Mouse (Mus musculus) liver, embryonic 16.5 days (tissue): ENCODE data around the gene Itpka. TPM values are rescaled to one million over a fixed set of nuclear protein-coding genes. Genes with fewer than 3 reads are reported as not detected.
"Not testable (repeated sequence)": the region's sequence is repeated elsewhere in the genome, so short reads cannot be mapped to it uniquely, and the experiment has no call there.

ENCODE experiments used
- ATAC-seq: fragments of 200-750 bp; cut with Nextera tagmentation; 2 replicates; pipeline ENCODE4 v1.8.0; 2017; ENCODE audit warnings: low read depth, mild to moderate bottlenecking, moderate number of reproducible peaks, moderate library complexity
- H3K27ac ChIP-seq: fragments of 300-500 bp; sonication (generic); 2 replicates; pipeline ENCODE4 v1.5.1; 2014; ENCODE audit warnings: mild to moderate bottlenecking, low read length
- H3K27me3 ChIP-seq: fragments of 300-500 bp; sonication (generic); 2 replicates; pipeline ENCODE4 v1.6.1; 2014; ENCODE audit warnings: low read depth, low read length, mixed read lengths; ENCODE audit not compliant: control insufficient read depth, insufficient read depth
- H3K36me3 ChIP-seq: fragments of 300-500 bp; sonication (generic); 2 replicates; pipeline ENCODE4 v1.6.1; 2014; ENCODE audit warnings: mild to moderate bottlenecking; ENCODE audit not compliant: control insufficient read depth, insufficient read depth
- H3K4me1 ChIP-seq: fragments of 300-500 bp; sonication (generic); 2 replicates; pipeline ENCODE4 v1.6.1; 2014; ENCODE audit warnings: low read depth, low read length, mixed read lengths; ENCODE audit not compliant: control insufficient read depth
- H3K4me2 ChIP-seq: fragments of 300-500 bp; sonication (generic); 2 replicates; pipeline ENCODE4 v1.6.1; 2014; ENCODE audit warnings: low read depth, low read length, mixed read lengths
- H3K4me3 ChIP-seq: fragments of 300-500 bp; sonication (generic); 2 replicates; pipeline ENCODE4 v1.5.1; 2014; ENCODE audit warnings: low read depth, mild to moderate bottlenecking, low read length
- H3K9ac ChIP-seq: fragments of 300-500 bp; sonication (generic); 2 replicates; pipeline ENCODE4 v1.6.1; 2014; ENCODE audit warnings: low read depth, low read length
- H3K9me3 ChIP-seq: fragments of 300-500 bp; sonication (generic); replicated peaks from 2 replicates; pipeline ENCODE4 v1.6.1; 2016; ENCODE audit warnings: low read length; ENCODE audit not compliant: control insufficient read depth
- WGBS: fragments of 180-500 bp; shearing (Covaris S2); extraction: QIAGEN DNeasy Blood & Tissue Kit; methylation state at CpG from one replicate; pipeline ENCODE4 v1.1.7; 2014; ENCODE audit not compliant: insufficient replicate concordance; 5-methylcytosine and 5-hydroxymethylcytosine counted together
- polyA plus RNA-seq: library from polyadenylated mRNA; unstranded; fragments of >200 nt; fragmentation: Nextera tagmentation; extraction: Ambion mirVana; gene quantifications from 2 replicates; pipeline ENCODE4 v1.2.1, GENCODE M21; 2015

Gene Itpka
- polyA plus RNA-seq, result 2.8 and 3.4 TPM in 2 replicates

DNA sequence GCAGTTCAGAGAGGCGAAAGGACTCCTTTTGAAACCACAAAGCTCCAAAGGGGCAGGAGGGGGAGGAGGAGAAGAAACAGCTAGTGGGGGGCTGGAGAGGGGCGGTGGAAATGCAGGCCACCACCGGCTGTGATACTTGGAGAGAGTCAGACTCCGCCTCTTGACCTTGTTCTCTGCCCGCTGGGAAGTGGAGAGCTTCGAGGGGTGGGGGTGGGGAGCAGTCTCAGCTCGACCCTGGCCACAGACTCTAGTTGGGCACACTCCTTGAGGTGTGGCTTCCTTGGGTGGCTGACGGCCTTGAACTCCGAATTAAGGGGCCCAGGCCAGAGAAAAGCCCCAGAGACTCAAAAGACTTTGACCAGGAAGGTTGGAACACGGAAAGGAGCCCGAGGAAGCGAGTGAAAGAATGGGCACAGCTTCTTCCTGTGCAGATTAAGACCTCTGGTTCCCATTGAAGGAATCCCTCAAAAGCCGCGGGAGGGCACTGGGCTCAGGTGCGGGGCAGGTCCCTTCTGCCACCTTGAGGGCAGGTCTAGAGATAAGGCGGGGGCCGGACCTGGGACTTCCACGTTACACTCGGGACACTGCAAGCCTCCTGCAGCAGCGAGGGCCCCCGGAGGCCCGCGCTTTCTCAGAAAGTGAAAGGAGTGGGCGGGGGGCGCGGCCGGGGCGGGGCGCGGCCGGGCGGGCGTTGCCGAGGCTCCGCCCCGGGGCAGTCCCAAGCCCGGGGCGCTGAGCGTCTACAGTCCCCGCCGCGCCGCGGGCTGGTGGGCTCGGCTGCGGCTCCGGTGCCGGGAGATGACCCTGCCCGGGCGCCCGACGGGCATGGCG is at the start of gene Itpka:
TSS of gene Itpka (plus strand) at position 757 of the 831 bp plus-strand sequence.
- Histone ChIP-seq H3K9me3 (no peaks in the 10 kb centered on the region), H3K4me2 (peak within 1 kb of the TSS; percentile 99)

DNA sequence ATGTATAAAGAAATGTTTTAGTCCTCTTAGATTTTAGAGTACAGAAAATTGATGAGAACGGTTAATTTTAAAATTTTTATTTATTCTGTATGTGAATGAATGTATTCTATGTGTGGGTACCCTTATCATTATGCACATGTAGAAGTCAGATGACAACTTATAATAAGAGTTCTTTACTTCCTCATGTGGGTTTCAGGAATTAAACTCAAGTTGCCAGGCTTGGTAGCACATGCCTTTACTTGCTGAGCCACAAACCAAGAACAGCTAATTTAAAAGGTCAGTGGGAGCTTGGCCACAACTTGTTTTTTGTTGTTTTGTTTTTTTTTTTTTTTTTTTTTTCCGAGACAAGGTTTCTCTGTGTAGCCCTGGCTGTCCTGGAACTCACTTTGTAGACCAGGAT is 47.3 kb upstream of the Itpka start:
- whole genome bisulfite sequencing, result 77% methylated on average over 2 of the region's 2 CpGs
- Histone ChIP-seq H3K27ac (no peak overlapping the region), H3K9ac (no peak overlapping the region), H3K36me3 (peaks cover 6% of the 10 kb centered on the region; the same call in 1 of the 2 replicates), H3K27me3 (no peaks in the 10 kb centered on the region), H3K4me2 (no peak overlapping the region), H3K4me1 (no peaks in the 10 kb centered on the region; the same call in 1 of the 2 replicates), H3K9me3 (no peaks in the 10 kb centered on the region), H3K4me3 (no peak overlapping the region)
- ATAC-seq, result no peak

More for the DNA sequence above, at the start of gene Itpka:
- peak within 1 kb of the TSS; percentile 69 for H3K9ac ChIP-seq
- H3K4me3 ChIP-seq, result peak within 1 kb of the TSS; percentile 72
- no peaks in the 10 kb centered on the region for H3K36me3 ChIP-seq
- ATAC-seq, result peak; percentile 74
- peaks cover 48% of the 10 kb centered on the region for H3K27me3 ChIP-seq
- 0% methylated on average over 44 of the region's 53 CpGs for WGBS
- H3K4me1 ChIP-seq, result peaks cover 45% of the 10 kb centered on the region
- H3K27ac ChIP-seq, result peak within 1 kb of the TSS; percentile 69

DNA sequence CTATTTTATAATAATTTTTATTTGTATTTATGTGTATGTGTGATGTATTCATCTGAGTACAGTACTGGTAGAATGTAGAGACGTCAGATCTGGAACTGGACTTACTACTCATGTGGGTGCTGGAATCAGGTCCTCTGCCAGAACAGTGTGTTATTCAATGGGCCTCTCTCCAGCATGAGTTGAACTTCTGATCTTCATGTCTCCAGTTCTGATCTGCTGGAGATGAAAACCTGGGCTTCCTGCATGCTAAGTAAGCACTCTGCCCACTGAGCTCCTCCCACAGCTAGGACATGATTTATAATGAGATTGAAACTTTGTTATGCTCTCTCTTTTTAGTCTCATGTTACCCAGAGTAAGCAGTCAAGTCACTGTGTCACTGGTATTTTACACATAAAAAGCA is 46.0 kb upstream of the Itpka start:
- ATAC-seq, result no peak
- no peaks in the 10 kb centered on the region for H3K9me3 ChIP-seq
- no peak overlapping the region for H3K4me3 ChIP-seq
- 63% methylated on average over 1 of the region's 1 CpGs for WGBS
- no peaks in the 10 kb centered on the region for H3K27me3 ChIP-seq
- no peaks in the 10 kb centered on the region; the same call in 1 of the 2 replicates for H3K4me1 ChIP-seq
- H3K4me2 ChIP-seq, result no peak overlapping the region
- H3K27ac ChIP-seq, result no peak overlapping the region
- H3K9ac ChIP-seq, result no peak overlapping the region
- peaks cover 6% of the 10 kb centered on the region; the same call in 1 of the 2 replicates for H3K36me3 ChIP-seq

DNA sequence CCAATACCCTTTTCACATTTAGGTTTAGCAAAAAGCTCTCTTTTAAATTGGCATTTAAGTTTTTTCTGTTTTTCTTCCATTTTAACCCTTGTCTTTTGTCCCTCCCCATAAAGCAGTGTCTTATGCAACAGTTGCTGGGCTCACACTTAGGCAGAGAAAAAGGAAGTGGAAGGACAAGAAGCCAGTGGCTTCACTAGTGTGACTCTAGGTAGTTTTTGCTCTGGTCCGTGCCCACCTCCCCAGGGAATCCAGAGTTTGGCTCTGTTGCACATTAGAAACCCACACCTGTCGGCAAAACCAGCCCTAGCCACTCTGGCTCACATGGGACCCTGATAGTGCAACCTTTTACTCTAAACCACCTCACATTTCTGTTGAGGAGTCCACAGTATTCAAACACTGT is 43.7 kb upstream of the Itpka start:
- Histone ChIP-seq H3K4me3 (no peak overlapping the region), H3K36me3 (peaks cover 3% of the 10 kb centered on the region; the same call in 1 of the 2 replicates), H3K27ac (no peak overlapping the region), H3K27me3 (no peaks in the 10 kb centered on the region), H3K4me1 (no peaks in the 10 kb centered on the region; the same call in 1 of the 2 replicates), H3K9ac (no peak overlapping the region), H3K9me3 (no peaks in the 10 kb centered on the region), H3K4me2 (no peak overlapping the region)
- WGBS, result 51% methylated on average over 2 of the region's 2 CpGs
- ATAC-seq, result no peak

DNA sequence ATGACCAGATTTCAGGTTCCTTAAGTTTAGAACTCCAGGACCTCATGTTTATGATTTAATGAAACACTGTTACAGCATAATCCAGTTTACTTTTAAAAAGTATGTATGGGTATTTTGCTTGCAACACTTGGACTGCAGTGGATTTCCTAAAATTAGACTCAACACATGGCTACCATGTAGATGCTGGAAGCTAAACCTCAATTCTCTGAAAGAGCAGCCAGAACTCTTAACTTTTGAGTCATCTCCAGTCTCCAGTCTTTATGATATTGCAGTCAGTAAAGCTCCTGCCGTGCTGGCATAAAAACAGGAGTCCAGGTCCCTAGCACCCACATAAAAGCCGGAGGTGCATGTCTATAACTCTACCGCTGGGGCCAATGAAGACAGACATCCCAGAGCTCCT is 42.2 kb upstream of the Itpka start:
- 86% methylated on average over 3 of the region's 3 CpGs for WGBS
- Histone ChIP-seq H3K9ac (no peak overlapping the region), H3K27me3 (no peaks in the 10 kb centered on the region), H3K4me3 (no peak overlapping the region), H3K4me2 (no peak overlapping the region), H3K36me3 (no peaks in the 10 kb centered on the region), H3K9me3 (no peaks in the 10 kb centered on the region), H3K27ac (no peak overlapping the region), H3K4me1 (no peaks in the 10 kb centered on the region; the same call in 1 of the 2 replicates)
- ATAC-seq, result no peak

DNA sequence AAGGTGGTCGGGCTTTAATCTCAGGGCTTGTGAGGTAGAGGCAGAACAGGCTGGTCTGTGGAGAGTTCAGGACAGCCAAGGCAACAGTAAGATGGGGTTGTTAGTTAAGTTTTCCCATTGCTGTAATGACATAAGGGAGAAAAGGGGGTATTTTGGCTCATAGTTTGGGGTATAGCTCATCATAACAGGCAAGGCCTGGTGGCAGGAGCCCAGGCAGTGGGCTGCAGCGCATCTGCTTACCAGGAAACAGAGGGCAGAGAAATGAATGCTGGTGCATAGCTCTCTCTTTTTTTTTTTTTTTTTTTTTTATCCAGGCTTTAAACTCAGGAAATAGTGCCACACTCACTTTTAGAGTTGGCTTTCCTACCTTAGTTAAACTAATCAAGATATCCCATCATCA is 39.0 kb upstream of the Itpka start:
- H3K27ac ChIP-seq, result no peak overlapping the region
- WGBS, result 88% methylated on average over 2 of the region's 2 CpGs
- H3K36me3 ChIP-seq, result 0 out of 2 replicates have a peak, but pooled peaks cover 3% of the 10 kb centered on the region
- no peak overlapping the region for H3K4me2 ChIP-seq
- H3K4me3 ChIP-seq, result no peak overlapping the region
- H3K9ac ChIP-seq, result no peak overlapping the region
- no peaks in the 10 kb centered on the region for H3K9me3 ChIP-seq
- no peaks in the 10 kb centered on the region; the same call in 1 of the 2 replicates for H3K4me1 ChIP-seq
- no peak for ATAC-seq
- H3K27me3 ChIP-seq, result no peaks in the 10 kb centered on the region

DNA sequence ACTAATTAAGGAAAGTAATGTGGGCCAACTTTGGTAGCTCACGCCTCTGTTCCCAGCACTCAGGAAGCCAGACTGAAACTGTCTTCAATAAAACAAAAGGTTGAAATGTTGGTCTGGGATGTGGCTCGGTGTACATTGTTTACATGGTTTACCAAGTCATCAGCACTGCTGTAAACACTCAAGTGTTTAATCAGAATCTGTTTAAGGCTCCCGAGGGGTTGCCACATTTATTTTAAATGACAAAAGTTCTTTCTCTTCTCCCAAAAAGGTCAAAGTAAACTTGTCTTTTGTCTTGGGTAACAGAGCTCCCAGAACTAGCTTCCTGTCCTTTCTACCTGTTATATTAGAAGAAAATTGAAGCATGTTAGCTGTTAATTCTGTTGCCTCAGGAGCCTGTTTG is 34.5 kb upstream of the Itpka start:
- Histone ChIP-seq H3K36me3 (peaks cover 8% of the 10 kb centered on the region; the same call in 1 of the 2 replicates), H3K4me2 (no peak overlapping the region), H3K4me3 (no peak overlapping the region), H3K9ac (no peak overlapping the region), H3K4me1 (no peaks in the 10 kb centered on the region), H3K27me3 (no peaks in the 10 kb centered on the region), H3K27ac (no peak overlapping the region), H3K9me3 (no peaks in the 10 kb centered on the region)
- 85% methylated on average over 3 of the region's 3 CpGs for WGBS
- no peak for ATAC-seq

DNA sequence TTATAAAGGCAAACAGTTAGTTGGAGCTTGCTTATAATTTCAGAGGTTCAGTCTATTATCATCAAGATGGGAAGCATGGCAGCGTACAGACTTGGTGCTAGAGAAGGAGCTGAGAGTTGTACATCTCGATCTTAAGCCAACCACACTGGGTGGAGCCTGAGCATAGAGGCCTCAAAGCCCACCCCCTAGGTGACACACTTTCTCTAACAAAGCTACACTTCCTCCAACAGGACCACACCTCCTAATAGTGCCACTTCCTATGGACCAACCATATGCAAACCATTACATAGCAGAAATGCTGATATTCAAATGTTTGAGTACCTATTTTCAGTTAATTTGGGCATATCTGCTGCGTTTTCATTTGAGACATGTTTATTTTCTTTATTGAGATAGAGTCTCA is 32.1 kb upstream of the Itpka start:
- Histone ChIP-seq H3K36me3 (peaks cover 10% of the 10 kb centered on the region; the same call in 1 of the 2 replicates), H3K4me2 (no peak overlapping the region), H3K4me3 (no peak overlapping the region), H3K4me1 (no peaks in the 10 kb centered on the region; the same call in 1 of the 2 replicates), H3K27ac (no peak overlapping the region), H3K9ac (no peak overlapping the region), H3K27me3 (no peaks in the 10 kb centered on the region), H3K9me3 (no peaks in the 10 kb centered on the region)
- 75% methylated on average over 3 of the region's 3 CpGs for WGBS
- ATAC-seq, result no peak

DNA sequence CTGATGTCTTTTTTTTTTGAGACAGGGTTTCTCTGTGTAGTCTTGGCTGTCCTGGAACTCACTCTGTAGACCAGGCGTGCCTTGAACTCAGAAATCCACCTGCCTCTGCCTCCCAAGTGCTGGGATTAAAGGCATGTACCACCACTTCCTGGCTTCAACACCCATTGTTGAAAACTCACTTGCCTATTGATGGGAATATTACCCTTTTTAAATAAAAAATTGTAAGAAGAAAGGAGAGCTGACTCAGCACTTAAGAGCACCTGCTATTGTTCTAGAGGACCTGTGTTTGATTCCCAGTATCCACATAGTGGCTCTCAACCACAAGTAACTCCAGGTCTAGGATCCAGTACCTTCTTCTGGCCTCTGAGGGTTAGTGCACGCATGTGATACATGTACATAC is 26.3 kb upstream of the Itpka start:
- not testable (repeated sequence) for H3K36me3 ChIP-seq, H3K27ac ChIP-seq, H3K4me2 ChIP-seq, H3K27me3 ChIP-seq, H3K9me3 ChIP-seq, ATAC-seq, H3K9ac ChIP-seq, H3K4me3 ChIP-seq, H3K4me1 ChIP-seq
- WGBS, result 62% methylated on average over 2 of the region's 2 CpGs
